Mouse (Mus musculus): ENCODE data around the gene Plekhs1.

The Plekhs1 gene

DNA sequence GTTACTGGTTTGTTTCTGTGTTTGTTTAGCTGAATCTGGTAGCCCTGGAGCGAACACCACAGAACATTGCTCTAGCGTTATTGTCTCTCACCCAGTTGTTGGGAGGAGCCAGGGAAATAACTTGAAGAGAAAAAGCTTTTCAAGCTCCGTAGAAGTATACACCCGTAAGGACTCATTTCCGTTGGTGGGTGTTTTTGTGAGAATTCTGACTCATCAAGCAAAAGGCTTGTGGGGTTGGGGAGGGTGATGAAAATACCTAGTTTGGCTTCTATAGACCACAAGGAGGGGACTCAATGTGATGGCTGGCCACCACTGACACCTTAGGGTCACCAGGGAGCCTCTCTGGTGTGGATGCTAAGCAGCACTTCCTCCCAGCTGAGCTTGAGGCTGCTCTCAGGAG lies 10.5 kb upstream of the Plekhs1 start:
- ChIA-PET CTCF (no interaction called here), POLR2A (interaction anchor here in 2 of 4 experiments (0.6 to 0.7 kb wide), 2 partner anchors 15 to 215 kb away, joined by 3 read pairs; no protein-coding TSS in a partner anchor)

DNA sequence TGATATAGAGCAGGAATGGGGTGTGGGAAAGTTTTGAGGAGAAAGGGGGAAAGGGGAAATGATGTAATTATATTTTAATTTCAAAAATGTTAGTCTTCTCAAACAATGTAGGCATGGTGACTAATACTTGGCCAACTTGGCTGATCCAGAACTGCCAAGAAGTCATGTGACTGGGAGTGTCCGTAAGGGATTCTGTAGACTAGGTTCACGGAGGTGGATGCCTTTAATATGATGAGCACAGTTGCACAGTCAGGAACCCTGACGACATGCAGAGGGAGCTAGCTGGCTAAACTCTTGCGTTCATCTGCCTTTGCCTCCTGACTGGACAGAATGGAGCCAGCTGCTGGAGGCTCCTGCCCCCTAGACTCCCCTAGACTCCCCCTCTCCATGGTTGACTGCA lies 9.6 kb upstream of the Plekhs1 start:
- CTCF ChIA-PET: no interaction called here
- POLR2A ChIA-PET: interaction anchor here in 1 of 4 experiments (1.0 kb wide), 1 partner anchor 23 kb away, joined by 3 read pairs; no protein-coding TSS in a partner anchor

DNA sequence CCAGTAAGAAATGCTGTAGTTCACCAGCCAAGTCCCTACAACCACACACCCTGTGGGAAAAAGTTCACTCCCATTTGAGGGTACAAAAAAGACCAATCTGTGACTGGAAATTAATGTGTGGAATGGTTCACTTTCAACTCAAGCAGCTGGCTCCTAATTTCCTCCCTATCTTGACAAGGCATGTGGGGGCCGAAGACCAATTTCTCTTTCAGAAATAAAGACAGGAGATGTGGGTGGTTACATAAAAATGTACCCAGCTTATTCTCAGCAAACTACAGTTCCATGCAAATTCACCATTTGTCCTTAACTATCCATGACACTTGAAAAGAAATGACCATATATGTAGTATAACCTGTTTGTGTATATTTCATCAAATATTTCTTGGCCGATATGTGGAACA lies 9.0 kb upstream of the Plekhs1 start:
- ChIA-PET CTCF (no interaction called here), POLR2A (no interaction called here)

DNA sequence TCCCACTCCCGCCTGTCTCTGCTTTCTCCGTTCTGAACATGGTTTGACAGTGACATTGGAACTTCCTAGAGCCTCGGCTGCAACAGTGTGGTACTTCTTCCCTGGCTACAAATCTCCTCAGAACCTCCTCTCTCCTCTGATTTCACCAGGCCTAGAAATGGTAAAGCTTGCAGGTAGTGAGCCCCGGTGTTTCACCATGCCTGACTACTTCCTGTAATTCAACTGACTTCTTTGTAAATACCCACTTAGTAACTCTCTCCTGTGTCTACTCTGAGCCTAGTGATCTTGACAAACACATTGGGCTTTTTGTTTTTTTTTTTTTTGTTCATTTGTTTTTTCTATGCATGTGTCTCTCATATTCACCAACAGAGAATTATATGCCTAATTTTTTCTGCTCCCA lies 6.6 kb upstream of the Plekhs1 start:
- POLR2A ChIA-PET: no interaction called here
- CTCF ChIA-PET: no interaction called here

DNA sequence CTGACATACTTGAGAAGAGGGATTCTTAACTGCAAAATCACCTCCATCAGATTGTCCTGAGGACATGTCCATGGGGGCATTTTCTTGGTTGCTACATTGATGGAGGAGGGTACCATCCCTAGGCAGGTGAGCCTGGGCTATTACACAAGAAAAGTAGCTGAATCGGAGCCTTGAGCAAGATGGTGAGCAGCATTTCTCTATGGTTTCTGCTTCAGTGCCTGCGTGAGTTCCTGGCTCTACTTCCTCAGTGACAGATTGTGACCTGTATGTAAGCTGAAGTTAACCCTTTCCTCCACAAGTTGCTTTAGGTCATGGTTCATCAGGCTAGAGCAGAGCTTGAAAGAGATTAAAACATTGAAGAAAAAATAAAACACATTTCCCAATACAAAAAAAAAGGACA lies 6.1 kb upstream of the Plekhs1 start:
- CTCF ChIA-PET: no interaction called here
- POLR2A ChIA-PET: no interaction called here

GRCm38 (mm10) chr19:56457569-56457968 lies 3.9 kb upstream of the Plekhs1 start:
- ChIA-PET CTCF (no interaction called here), POLR2A (no interaction called here)

GRCm38 (mm10) chr19:56459154-56460050 lies 2.0 kb upstream of the Plekhs1 start:
- CTCF ChIA-PET: no interaction called here
- POLR2A ChIA-PET: interaction anchor here in 1 of 4 experiments (0.6 kb wide), 1 partner anchor 530 kb away, joined by 3 read pairs; no protein-coding TSS in a partner anchor

GRCm38 (mm10) chr19:56460241-56460640 lies 1.2 kb upstream of the Plekhs1 start:
- CTCF ChIA-PET: no interaction called here
- POLR2A ChIA-PET: no interaction called here

DNA sequence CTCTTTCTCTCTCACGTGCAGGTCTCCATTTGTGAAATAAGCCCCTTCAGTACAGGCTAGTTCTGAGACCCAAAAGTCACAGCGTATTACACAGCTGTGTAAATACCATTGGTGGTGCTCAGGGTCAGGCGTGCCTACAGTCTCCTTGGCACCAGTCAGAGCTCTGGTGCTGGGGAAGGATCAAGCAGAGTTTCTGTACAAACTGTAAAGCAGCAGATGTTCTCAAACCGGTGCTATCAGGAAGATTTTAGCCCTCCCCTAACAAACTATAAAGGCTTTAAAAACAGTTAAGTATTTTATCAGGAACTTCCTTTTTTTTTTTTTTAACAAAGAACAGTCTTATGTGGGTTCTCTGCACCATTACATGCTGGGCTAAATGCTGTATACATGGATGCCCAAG lies 1.3 kb downstream of the Plekhs1 start:
- POLR2A ChIA-PET: interaction anchor here in 1 of 4 experiments (0.8 kb wide), 1 partner anchor 504 kb away, joined by 3 read pairs; no protein-coding TSS in a partner anchor
- CTCF ChIA-PET: no interaction called here

DNA sequence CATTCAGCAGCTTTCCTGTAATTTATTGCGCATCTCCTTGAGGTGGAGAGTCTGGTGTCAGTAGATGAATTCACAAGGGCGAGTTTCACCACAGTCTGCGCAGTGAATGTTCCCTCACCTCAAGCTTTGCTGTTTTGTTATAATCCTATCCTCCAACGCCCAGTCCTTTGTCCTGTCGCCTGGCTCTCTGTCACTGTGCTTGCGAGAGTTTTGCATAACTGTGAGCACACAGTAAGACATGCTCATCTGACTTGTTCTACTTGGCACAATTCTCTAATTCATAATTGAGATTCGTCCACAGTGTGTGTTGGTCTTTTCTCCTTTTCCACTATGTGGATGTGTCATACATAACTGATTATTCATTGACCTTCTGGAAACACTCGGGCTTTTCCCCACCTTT lies 5.0 kb downstream of the Plekhs1 start:
- ChIA-PET POLR2A (interaction anchor here in 1 of 4 experiments (1.2 kb wide), 1 partner anchor 15 kb away, joined by 3 read pairs; no protein-coding TSS in a partner anchor), CTCF (no interaction called here)

- POLR2A ChIA-PET: interaction anchor here in 3 of 4 experiments (0.6 to 1.4 kb wide), 4 partner anchors 17 to 88 kb away, joined by 3 to 5 read pairs (median 3); partner anchors contain the start of genes Dclre1a (in 1 of the 3) and Nhlrc2 (in 1 of the 3)
- CTCF ChIA-PET: no interaction called here
Observed at GRCm38 (mm10) chr19:56470286-56471020, 9.0 kb downstream of the Plekhs1 start.

- ChIA-PET POLR2A (no interaction called here), CTCF (interaction anchor here in 2 of 4 experiments (0.7 kb wide), 2 partner anchors 29 to 120 kb away, joined by 4 to 8 read pairs; no protein-coding TSS in a partner anchor)
Observed at GRCm38 (mm10) chr19:56471934-56472333, 10.5 kb downstream of the Plekhs1 start.

GRCm38 (mm10) chr19:56474869-56475550 lies 13.6 kb downstream of the Plekhs1 start:
- POLR2A ChIA-PET: interaction anchor here in 3 of 4 experiments (0.6 to 1.0 kb wide), 4 partner anchors 10 to 211 kb away, joined by 3 to 4 read pairs (median 3); no protein-coding TSS in a partner anchor
- CTCF ChIA-PET: interaction anchor here in 1 of 4 experiments (0.8 kb wide), 1 partner anchor 654 kb away, joined by 3 read pairs; no protein-coding TSS in a partner anchor

- CTCF ChIA-PET: no interaction called here
- POLR2A ChIA-PET: no interaction called here
Observed at GRCm38 (mm10) chr19:56476546-56476945, 15.1 kb downstream of the Plekhs1 start.

GRCm38 (mm10) chr19:56477253-56477652 lies 15.8 kb downstream of the Plekhs1 start:
- POLR2A ChIA-PET: no interaction called here
- CTCF ChIA-PET: no interaction called here

DNA sequence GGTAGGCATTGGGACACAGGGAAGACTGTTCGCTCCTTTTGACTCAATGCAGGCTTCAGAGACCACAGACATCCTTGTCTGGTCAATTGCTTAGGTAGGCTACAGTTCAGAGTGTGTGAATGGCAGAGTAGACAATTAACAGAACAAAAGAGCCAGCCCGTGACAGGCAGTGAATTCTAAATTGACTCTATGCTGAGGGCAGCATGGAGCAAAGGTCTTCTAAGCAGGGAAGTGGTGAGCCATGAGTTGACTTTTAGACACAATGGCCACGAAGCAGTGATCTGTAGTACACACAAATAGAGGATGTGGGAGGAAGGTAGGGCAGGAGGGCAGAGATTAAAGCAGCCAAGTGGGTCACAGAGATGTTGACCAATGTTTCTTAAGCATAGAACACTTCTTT lies 16.4 kb downstream of the Plekhs1 start:
- POLR2A ChIA-PET: no interaction called here
- CTCF ChIA-PET: no interaction called here

DNA sequence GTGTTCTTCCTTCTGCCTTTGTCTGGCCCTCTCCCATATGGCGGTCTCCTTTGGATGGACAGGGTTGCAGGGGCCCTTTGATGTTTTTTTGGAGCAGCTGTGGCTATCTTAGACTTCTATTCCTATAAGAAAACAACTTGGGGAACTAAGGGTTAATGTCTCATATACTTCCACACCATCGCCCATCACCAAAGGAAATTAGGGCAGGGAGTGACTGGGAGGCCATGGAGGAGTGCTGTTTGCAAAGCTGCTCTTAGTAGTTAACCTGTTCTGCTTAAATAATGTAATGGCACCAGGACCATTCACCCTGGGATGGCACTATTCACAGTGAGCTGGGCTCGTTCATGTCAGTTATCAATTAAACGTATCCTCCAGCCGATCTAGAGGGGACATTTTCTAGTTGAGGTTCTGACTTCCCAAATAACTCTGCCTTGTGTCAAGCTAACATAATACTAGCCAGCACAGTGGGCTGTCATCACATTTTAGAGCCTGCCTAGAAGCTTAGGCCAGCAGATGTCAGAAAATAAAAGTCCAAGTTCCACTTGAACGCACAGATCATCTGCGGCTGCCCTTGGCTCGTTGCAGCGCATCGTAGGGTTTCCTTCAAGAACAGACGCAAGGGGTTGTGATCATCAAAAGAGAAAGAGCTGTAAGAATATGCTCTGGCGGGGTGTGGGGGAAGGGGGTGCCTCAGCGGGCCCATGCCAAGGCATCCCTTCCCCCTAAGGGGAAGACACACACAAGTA lies 23.4 kb downstream of the Plekhs1 start:
- ChIA-PET POLR2A (interaction anchor here in 2 of 4 experiments (0.6 to 1.4 kb wide), 2 partner anchors 10 to 443 kb away, joined by 3 to 4 read pairs; no protein-coding TSS in a partner anchor), CTCF (no interaction called here)

- POLR2A ChIA-PET: interaction anchor here in 2 of 4 experiments (0.8 to 1.4 kb wide), 2 partner anchors 10 to 134 kb away, joined by 3 to 4 read pairs; no protein-coding TSS in a partner anchor
- CTCF ChIA-PET: interaction anchor here in 1 of 4 experiments (0.6 kb wide), 1 partner anchor 385 kb away, joined by 4 read pairs; no protein-coding TSS in a partner anchor
Observed at GRCm38 (mm10) chr19:56485376-56486271, 24.2 kb downstream of the Plekhs1 start.

Data from embryonic stem cell, embryonic (primary cell).